Mouse (Mus musculus) left cerebral cortex, adult 11 months (tissue): ENCODE results near the gene Polk.

Source experiments
- DNase-seq: peaks from one replicate; pipeline ENCODE4 v3.0.0; 2022; ENCODE audit warnings: low spot score

Gene Polk

GRCm38 (mm10) chr13:96528776-96529175 is 13.6 kb downstream of the Polk start:
- no peak for DNase-seq

DNA sequence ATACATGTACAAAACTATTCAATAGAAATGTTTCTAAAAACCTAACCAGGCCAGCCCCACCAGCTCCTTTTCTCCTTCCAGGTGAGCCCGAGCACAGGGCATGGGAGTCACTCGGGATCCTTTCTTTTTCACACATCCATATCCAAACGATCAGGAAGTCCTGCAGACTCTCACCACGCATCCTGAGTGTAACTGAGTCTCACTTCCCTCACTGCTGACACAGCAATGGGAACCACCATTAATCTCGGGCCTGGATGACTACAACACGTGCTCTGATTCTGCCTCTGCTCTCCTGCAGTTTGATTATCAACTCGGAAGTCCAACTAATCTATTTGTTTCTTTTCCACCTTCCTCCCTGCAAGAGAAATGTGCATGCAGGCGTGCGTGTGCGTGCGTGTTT is 14.5 kb downstream of the Polk start:
- DNase-seq: no peak

DNA sequence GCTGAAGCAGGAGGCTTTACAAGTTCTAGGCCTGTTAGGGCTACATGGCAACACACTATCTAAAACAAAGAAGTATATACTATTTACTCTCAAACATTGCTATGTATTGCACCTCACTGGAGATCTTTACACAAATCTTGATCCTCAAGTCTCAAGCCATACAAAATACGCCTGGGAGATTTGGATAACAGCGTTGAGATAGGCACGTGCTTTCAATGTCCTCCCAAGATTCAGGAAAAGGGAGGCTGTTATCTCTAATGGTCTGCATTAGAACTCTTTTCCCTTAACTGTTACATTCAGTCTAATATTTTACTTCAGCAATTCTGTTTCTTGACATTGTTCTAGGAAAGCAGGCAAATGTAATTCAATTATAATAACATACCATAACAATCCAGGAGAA is 15.4 kb downstream of the Polk start:
- DNase-seq: no peak

DNA sequence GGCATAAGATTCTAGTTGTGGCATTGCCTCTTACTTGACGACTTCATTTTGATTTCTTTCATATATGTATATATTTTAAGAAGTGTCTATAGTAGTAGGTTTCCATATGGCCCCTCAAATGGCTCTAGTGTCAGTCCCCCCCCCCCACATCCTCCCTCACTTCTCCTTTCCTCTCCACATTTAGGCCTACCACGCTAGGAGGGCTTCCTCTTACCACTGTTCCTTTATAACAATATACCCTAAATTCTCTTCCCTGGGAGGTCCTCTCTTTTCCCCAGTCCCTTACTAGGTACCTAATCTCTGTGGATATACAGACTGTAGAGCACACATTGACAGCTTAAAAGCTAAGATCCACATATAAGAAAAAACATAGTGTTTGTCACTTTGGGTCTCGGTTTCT is 21.1 kb downstream of the Polk start:
- DNase-seq: no peak

DNA sequence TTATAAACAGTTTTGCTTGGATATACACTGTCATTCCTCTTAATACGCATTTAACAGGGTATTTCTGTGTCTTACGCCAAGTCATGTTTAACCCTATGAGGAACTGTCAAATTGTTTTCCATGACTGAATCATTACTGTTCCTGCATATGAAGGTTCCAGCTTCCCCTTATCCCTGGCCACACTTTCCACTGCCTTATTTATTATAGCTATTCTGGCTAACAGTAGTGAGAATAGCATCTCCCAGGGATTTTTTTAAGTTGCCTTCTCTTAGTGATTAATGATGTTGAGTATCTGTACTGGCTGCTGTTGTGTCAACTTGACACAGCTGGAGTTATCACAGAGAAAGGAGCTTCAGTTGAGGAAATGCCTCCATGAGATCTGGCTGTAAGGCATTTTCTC is 25.0 kb downstream of the Polk start:
- DNase-seq: no peak

GRCm38 (mm10) chr13:96516249-96516648 is 26.1 kb downstream of the Polk start:
- no peak for DNase-seq

DNA sequence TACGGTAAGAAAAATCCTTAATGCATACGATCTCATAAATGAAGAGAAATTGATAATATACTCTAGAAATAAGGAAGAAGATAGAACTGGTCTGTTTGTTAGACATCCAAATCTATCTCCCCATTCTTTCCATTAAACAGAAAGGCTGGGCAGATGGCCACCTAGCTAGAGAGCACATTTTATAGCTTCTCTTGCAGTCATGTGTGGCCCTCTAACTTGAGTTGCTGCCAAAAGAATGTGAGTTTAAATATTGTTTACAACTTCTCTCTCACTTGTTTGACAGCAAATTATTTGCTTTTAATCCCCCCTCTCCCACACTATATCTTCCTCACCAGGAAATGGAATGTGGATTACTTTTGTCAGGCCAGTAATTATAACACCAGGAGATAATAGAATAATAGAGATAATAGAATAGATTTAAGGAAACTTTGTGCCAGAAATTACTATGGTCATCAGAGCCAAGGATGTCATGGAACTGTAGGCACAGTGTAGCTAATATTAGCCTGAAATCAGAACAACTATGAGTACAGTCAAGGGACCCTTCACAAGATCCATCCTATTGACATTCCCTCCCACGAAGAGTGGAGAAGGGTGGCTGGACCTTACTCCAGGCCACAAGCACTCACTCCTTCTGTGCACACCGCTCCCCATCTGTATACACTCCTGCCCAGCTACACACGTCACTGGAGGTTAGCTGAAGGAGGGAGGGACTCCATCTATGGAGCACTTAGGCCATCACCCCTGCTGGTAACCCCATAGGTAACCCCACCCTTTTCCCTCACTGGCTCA is 28.0 kb downstream of the Polk start:
- DNase-seq: no peak

DNA sequence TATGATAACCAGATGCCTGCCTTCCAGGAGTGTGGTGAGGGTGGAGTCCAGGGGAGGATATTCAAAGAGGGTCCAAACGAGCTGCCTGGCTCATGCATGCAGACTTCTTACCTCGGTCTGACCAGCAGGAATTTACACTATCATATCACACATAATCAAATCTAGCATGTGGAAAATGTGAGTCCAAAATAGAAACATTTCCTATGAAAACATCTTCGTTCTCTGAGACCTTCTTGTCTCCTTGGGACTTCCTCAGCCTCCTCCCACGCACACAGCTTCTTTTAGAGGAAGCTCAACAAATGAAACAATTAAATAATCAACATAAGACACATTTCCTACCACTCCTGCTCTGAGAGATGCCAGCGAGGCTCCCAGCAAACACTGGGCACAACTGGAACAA is 30.5 kb downstream of the Polk start:
- DNase-seq: no peak

GRCm38 (mm10) chr13:96511262-96511661 is 31.1 kb downstream of the Polk start:
- no peak for DNase-seq

GRCm38 (mm10) chr13:96510635-96511034 is 31.7 kb downstream of the Polk start:
- no peak for DNase-seq

- DNase-seq: no peak
These were observed 34.8 kb downstream of the Polk start for GRCm38 (mm10) chr13:96507541-96507940.

- no peak for DNase-seq
These were observed 36.1 kb downstream of the Polk start for GRCm38 (mm10) chr13:96506313-96506712.

DNA sequence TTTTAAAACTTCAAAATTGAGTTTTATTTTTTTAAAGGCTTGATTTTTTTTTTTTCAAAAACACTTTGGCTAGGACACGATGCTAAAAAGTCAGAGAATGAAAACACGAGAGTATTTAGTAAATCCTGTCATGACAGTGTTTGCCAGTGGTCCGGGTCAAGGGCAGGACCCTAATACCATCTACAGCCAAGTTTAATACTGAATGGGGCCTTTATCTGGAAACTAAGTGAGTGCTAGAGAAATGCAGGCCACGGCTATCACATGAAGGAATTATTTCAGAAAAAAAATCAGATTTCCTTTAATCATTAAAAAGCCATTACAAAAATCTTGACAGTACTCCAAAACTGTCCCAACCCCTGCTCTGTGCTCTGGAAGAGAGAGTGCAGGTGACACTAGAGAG is 36.7 kb downstream of the Polk start:
- no peak for DNase-seq

GRCm38 (mm10) chr13:96499891-96500290 is 42.5 kb downstream of the Polk start:
- DNase-seq: no peak

DNA sequence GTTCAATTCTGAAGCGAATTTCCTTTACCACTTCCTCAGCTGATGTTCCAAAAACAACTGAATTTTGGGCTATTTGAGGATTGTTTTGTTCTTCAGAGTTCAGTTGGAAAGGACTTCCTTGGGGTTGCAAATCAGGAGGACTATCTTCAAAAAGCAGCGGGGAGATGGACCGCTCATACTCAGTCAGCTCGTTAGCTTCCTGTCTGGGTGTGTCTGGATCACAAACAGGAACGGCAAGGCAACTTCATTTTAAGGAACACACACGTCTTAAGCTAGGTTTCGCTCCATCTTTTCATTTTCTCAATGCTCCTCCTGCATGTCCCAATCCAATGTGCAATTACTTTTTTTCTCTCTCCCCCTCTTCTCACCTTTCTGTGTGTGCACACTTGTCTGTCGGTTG is 45.7 kb downstream of the Polk start:
- DNase-seq: no peak

DNA sequence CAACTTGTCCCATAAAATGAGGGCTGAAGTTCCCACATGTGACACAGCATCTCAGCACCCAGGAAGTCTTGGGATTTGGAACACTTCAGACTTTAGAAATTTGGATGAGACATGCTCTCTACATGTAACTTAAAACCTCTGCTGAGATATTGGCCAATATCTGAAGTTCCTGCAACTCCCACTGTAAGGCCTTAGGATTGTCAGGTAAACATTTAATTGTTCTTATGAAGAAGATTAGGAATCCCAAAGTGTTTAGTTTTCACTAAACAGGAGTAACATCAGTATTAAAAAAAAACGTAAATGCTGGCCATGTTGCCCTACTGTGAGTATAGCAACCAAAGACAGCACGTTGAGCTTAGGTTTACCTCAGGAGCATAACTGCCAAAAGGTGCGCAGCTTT is 51.9 kb downstream of the Polk start, which contains the start of gene Gm17622:
Gm17622 (plus strand) TSS at position 301 of the 400 bp plus-strand sequence.
- DNase-seq: no peak

DNA sequence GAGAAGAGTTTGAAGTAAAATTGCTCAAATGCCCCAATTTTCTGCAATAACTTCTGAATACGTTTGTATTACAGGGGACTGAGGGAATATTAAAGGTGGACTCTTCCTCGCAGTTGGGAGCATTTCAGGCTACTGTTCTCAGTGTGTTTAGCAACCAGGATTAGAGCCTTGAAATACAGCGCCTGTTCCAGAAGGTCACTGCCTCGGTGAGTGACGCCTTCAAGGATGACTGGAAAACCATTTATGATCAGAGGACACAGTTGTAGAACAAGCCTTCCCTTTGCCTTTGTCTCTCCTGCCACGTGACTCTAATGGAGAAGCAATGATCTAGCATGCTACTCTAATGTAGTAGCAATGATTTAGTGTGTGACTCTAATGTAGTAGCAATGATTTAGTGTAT is 54.4 kb downstream of the Polk start:
- no peak for DNase-seq

- DNase-seq: no peak
These were observed 55.1 kb downstream of the Polk start for GRCm38 (mm10) chr13:96487230-96487629.

GRCm38 (mm10) chr13:96478991-96479390 is 63.4 kb downstream of the Polk start:
- no peak for DNase-seq

DNA sequence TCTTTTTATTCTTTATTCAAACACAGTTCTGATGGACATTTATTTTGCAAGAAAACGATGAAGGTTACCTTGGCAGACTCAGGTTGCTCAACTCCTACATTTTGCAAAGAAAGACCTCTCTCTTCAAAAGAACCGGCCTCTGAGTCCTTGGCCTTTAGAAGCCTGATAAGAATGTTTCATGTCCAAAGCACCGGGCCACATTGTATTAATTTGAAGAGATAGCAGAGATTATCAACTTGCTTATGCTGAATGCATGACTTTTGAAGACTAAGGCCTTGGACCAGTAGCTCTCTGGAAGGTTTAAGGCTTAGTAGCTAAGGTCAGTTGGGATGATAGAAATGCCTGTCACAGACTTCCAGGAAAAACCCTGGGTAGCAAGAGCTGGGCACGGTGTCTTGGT is 65.2 kb downstream of the Polk start:
- DNase-seq: no peak

GRCm38 (mm10) chr13:96470957-96471356 is 71.4 kb downstream of the Polk start, which contains the start of gene Ankdd1b:
Ankdd1b (minus strand) TSS chr13:96471198.
- no peak for DNase-seq

DNA sequence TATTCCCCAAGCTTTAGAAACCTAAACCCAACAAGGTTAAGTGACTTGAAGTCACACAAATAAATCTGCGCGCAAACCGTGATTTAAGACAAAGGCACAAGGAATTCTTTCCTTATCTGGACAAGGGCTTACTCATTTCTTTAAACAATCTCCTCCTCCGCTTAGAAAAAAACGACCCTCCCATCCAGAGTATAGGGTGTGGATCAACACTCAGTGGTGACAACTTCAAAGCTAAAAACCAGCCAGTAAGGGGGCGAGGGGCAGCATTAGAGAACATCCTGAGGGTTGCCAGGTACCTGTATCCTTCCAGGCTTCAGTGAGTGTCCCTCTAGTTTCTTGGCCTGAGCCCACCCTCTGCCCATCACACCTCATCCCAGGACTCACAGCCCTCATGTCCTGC is 71.8 kb downstream of the Polk start:
- DNase-seq: no peak

DNA sequence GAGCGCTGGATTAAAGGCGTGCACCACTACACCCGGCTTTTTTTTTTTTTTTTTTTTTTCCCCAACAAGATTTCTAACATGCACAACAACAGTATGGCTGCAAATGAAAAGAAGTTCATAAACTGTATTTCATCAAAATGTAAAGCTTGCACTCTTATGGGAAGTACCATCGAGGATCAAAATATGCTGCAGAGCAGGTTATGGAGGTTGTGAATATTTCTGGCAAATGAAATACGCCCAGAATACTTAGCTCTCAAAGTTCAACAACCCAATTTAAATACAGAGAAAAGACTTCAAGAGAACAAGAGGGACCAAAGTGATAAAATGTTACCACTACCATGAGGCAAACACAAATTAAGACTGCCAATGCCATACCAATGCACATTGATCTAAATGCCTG is 73.7 kb downstream of the Polk start:
- no peak for DNase-seq

GRCm38 (mm10) chr13:96465315-96465714 is 77.1 kb downstream of the Polk start:
- DNase-seq: no peak
